Mouse (Mus musculus) fat pad, adult 2 months (tissue): ENCODE data around the gene Zfp184.

Source experiments
- DNase-seq: peaks from one replicate; pipeline ENCODE4 v3.0.0-alpha.2; 2011; ENCODE audit warnings: low read depth, low spot score; ENCODE audit errors: extremely low read depth

Gene Zfp184

GRCm38 (mm10) chr13:21981803-21982193, 36.9 kb downstream of the Zfp184 start:
- DNase-seq: no peak

GRCm38 (mm10) chr13:21984486-21984885, 39.6 kb downstream of the Zfp184 start:
- DNase-seq: no peak

DNA sequence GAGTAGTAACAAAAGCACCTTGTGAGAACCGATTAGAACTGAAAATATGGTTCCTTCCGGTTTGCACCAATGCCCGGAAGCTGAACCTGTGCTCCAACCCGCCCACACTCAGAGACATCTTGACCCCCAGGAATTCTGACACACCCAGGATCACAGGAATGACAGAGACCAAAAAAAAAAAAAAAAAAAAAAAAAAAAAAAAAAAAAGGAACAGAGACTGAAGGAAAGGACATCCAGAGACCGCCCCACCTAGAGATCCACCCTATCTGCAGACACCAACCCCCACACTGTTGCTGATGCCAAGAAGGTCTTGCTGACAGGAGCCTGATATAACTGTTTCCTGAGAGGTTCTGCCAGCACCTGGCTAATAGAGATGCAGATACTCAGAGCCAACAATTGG, 47.7 kb downstream of the Zfp184 start:
- no peak for DNase-seq

DNA sequence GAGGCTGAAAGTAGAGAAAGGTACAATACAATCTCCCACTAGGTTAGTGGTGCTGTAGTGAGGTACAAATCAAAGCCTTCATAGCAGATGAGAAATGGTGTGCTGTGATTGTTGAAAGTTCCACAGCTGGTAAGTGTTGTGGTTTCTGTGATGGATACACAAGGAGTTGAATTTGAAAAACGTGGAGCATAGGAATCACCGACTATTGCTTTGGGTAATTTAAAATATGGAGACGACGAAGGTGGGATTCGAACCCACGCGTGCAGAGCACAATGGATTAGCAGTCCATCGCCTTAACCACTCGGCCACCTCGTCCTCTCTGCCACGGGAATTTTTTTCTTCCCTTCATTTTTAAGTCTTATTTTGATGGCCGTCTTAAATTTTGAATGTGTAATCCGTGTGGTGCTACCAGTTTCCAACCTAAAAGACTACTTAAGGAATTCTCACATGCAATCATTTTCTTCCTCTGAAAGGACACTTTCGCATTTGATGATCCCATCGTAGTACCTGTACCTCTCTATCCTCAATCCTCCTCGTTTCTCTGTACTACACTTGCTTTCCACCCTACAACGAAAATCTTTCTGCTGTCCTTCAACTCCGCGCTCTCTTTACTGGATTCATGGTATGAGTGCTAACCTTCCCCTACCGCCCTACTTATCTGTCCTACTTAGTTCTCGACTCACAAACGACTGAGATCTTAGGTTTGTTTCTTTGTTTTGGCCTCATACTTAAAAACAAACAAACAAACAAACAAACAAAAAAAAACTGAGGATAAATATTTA, 49.3 kb downstream of the Zfp184 start:
- DNase-seq: no peak

GRCm38 (mm10) chr13:21994896-21995295, 50.0 kb downstream of the Zfp184 start:
- DNase-seq: no peak

GRCm38 (mm10) chr13:21995331-21995914, 50.5 kb downstream of the Zfp184 start:
- DNase-seq: no peak

DNA sequence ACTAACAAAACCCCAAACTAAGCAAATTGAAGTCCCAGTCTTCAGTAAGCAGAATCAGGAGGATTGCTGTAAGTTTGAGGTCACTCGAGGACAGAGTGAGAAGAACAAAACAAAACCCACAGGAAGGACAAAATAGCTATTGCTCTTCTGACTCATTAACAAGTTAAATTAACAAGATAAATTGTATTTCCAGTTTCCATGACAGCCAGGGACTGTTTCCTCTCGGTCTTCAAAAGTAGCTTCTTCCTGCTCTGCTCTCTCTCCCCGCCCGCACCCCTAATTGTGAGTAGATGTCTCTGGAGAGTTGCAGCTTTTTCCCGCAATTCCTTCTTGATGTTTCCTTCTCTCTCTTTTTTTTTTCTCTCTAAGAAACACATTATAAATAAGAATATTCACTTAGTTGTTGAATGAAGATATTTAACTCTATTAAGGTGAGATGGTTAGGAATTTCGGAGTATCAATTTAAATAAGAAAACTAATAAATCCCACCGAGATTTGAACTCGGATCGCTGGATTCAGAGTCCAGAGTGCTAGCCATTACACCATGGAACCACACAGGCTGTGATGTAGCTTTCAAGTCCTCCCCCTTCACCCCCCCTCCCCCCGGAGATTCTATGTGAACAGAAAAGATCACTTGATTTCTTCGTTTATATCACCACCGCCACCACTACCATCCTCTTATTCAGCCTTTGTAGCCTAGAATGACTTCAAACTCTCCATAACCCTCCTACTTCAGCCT, 51.4 kb downstream of the Zfp184 start:
- no peak for DNase-seq

DNA sequence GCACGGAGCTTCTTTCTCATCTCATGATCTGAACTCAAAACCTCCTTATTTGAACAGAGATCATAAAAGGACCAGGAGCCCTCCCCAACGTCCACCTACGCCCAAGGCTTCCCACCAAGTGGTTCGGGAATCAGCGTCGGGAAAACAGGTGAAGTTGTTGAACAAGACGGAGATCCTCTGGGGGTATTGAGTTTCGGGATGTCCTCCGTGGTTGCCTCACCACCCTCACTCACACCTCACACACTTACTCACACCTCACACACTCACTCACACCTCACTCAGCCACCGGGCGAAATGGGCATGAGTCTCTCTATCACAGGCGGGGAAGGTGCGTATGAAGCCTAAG, 51.9 kb downstream of the Zfp184 start:
- DNase-seq: no peak

- no peak for DNase-seq
Observed at GRCm38 (mm10) chr13:21997201-21997820, 52.4 kb downstream of the Zfp184 start.

DNA sequence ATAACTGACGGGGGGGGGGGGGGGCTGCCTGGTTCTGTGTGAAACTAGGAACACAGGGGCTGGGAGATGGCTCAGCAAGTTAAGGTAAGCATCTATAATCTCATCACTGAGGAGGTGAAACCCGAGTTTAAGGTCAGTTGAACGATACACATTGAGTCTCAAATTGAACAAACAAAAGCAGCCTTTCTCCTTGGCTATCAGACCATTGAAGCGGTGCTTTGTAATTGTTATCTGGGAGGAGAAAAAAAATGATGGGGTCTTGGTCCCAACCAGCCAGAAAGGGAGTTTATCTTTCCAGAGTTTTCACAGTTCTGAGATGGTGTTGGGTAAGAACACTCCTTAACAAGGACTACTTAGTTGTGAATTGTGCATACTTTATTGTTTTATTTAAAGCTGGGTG, 52.9 kb downstream of the Zfp184 start:
- no peak for DNase-seq

GRCm38 (mm10) chr13:21998412-21998811, 53.5 kb downstream of the Zfp184 start:
- no peak for DNase-seq

- no peak for DNase-seq
Observed at GRCm38 (mm10) chr13:21999147-21999546, 54.3 kb downstream of the Zfp184 start.

GRCm38 (mm10) chr13:22001346-22001745, 56.5 kb downstream of the Zfp184 start:
- no peak for DNase-seq

- DNase-seq: no peak
Observed at GRCm38 (mm10) chr13:22001823-22002222, 56.9 kb downstream of the Zfp184 start.

DNA sequence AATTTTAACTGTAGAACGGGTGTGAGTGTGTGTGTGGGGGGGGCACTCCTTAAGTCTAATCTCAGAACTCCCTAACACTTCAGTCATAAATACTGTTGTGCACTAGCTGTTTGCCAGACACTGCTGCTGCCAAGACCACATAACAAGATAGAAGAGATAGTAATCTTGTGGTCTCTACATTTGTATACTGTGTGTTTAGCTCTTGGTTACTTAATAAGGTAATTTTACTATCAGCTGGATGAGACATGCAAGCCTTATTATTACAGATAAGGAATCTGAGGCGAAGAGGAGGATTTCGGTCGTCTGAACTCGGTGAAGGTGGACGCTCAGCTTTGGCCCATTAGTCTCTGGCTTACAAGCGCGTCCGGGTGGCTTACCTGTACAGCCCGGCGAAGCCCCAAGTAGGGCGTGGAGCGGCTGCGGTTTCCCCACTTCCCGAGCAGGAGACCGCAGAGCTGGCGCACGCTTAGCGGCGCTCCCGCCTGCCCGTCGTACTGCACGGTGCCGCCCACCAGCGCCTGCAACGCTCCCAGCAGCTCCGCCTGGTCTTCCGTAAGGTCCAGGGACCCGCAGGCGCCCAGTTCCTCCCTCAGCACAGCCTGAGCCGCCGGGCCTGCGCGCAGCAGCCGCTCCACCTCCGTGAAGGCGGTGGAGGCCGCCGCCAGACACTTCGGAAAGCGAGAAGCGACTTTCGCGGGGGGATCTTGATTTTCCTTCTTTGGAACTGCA, 60.9 kb downstream of the Zfp184 start:
- DNase-seq: no peak

DNA sequence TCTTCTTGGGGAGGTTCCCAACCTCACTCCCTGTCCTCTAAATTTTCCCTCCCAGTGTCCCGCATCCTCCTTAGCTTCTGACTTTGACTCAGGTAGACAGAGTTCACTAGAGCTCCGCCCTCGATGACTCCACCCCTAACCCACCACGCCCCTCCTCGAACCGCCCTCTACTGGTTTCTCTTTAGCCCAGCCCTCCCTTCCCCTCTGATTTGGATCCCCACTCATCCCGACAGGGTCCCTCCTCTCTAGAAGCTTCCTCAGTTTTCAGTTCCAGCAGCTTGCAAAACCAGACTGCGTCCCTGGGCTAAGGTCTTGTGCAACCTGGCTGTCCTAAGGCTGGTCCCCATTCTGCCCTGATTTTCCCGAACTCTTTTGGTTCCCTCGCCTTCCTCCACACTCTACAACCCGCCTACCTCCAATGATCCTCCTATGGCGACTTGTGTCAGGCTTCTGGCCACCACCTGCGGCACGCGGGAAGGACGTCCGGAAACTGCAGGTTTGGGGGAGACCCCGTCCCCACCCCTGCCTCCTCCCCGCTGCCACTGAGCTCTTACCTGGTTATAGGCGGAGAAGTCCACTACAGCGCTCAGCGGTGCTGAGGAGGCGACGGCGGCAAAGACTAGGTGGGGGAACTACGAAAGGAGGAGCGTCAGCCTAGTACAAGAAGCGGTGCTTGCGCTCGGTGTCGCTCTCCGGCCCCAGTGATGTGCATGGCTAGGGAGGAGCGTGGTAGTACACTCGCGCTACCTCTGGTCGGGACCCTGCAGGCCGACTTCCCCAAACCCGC, 61.6 kb downstream of the Zfp184 start:
- DNase-seq: no peak

DNA sequence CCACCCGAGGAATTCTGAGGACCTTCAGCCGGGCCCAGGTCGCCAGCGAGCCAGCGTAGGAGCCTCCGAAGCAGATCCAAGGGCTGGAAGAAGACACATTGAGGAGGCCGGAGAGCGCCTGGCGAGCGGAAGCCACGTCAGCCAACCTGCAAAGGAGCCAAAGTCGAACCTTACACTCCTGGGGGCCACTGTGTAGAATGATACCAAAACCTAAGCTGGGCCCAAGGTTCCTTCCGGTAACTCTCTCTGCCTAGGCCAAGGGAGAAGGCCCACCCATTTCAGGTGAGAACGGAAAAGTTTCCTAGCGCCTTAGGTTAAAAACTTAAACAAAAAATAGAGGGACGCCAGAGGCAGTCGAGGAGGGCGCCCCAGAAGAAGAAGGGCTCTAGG, 62.2 kb downstream of the Zfp184 start:
- no peak for DNase-seq

GRCm38 (mm10) chr13:22007872-22008271, 63.0 kb downstream of the Zfp184 start:
- DNase-seq: no peak

- no peak for DNase-seq
Observed at GRCm38 (mm10) chr13:22008707-22009106, 63.8 kb downstream of the Zfp184 start.

GRCm38 (mm10) chr13:22009642-22010041, 64.7 kb downstream of the Zfp184 start, which contains the start of gene Prss16:
TSS of gene Prss16 (minus strand) at chr13:22009742.
- no peak for DNase-seq
